Mouse (Mus musculus): ENCODE results near the gene Lhx9.
A peak's percentile ranks its signal among the peaks of the same experiment; 100 is the strongest.

Lhx9 gene

GRCm38 (mm10) chr1:138848511-138849109 is at the start of gene Lhx9:
Lhx9 (minus strand) TSS chr1:138848577.
- no peak for DNase-seq

DNA sequence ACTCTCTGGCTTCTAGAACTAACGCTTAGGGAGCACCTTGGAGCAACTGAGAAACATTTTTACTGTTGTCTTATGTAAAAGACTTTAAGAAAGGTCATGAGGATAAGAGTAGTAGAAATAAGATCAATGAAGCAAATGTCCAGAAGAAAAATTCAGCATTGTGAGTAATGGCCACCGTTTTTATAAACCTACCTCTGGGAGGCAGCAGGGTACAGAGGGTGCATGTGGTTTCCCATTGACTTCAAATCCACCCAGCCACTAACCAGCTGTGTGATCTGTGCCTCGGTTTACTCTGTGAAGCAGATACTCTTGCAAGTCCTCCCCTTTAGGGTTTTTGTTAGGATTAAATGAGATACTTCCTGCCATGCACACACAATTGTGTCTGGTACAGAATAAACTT is 47.7 kb upstream of the Lhx9 start:
- no peak for DNase-seq

DNA sequence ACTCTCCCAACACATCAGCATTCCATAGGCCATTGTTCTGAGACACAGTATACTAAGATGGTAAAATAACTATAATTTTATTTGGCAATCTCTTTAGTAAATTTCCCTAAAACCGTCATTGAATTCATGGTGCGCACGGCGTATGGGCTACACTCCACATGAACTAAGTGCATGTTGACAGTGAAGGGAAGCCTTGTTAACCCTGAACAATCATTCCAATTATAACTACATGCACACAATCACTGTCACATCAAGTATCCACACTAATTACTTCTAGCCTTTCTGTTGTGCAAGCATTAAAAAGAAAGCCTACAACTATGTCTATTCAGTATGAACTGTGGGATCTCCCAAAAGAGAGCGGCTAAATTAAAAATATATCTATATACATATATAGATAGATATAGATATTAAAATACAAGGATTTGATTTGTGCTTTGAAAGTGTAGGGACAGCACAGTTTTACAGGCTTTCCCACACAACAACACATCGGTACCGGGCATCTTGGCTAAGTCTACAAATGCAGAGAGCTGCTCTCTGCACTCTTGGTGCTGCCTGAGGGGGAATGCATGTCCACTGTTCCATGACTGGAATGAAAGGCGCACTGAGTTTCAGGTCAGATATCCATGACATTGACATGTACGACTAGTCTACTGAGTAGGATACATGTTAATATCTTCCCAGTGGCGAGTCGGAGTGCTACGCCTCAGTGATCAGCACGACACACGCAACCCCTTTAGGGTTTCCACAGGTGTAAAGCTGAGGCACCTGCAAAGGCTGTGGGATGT is 29.3 kb upstream of the Lhx9 start:
- DNase-seq: no peak

DNA sequence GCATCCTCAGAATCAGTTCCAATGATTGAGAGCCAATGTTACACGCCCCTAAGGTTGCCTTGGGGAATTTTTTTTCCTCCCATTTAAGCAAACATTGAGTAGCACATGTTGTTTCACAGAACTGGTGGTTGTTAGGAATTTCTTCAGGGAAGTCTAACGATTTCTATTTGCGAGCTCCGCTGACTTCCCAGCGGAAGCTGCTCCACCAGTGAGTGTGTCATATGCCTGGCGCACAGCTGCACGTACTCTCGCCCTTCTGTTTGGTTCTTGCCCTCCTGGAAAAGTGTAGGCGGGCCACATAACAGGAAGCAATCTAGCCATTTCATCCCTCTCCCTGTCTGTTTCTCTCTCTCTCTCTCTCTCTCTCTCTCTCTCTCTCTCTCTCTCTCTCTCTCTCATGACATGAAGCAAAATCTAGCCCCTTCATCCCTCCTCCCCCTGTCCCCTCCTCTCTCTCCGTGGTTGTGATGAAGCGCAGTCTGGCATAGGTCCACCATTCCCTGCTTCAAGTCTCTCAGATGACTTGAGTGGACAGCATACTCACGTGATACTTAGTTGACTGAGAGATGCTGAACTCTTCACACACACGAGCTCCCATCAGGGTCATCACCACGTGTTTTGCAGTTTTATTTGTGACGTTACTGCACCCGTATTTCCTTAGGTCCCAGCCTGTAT is 28.1 kb upstream of the Lhx9 start:
- DNase-seq: peak; percentile 10

DNA sequence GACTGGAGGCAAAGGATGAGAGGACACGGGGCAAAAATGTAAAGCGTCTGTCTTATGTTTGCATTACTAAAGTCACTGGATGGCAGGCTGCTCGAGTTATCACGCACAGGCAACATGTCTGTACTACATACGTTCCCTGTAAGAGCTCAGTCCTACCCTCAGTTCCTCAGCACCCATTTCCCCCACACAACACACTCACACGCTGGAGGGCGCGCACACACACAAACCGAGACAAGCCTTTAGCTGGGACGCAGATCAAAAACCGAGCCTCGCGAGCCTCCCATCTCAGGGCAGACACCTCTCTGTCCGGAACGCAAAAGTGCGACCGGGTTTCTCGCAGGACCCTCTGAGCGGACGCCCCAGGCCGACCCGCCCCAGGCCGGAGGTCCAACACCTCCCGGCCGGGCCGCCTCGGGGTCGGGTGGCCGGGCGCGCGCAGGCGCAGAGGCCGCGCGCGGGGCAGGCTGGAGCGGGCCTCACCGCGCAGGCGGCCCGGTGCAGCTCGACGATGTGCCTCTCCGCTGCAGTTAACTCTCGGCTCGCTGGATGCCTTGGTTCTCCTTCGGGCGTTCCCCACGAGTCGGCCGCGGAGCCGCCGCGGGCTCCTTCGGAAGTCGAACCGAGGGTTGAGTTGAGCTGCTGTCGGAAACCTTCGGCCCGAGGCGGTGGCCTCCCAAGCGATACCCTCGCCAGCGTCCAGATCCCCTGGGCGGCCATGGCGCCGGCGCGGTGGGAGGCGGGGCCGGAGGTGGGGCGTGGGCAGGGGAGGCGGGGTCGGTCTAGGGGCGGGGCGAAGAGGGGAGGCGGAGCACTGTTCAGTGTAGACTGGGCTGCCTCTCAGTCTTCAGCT is 7.9 kb upstream of the Lhx9 start, which contains the start of gene 2310009B15Rik:
TSS of gene 2310009B15Rik (minus strand) at position 752 of the 850 bp plus-strand sequence.
- DNase-seq: peak; percentile 84

GRCm38 (mm10) chr1:138850823-138851222 is 2.4 kb upstream of the Lhx9 start:
- no peak for DNase-seq

GRCm38 (mm10) chr1:138850161-138850539 is 1.8 kb upstream of the Lhx9 start:
- DNase-seq: no peak

- no peak for DNase-seq
Observed at GRCm38 (mm10) chr1:138849531-138850160, 1.3 kb upstream of the Lhx9 start.

- DNase-seq: no peak
Observed at GRCm38 (mm10) chr1:138848026-138848425, 351 bp downstream of the Lhx9 start.

DNA sequence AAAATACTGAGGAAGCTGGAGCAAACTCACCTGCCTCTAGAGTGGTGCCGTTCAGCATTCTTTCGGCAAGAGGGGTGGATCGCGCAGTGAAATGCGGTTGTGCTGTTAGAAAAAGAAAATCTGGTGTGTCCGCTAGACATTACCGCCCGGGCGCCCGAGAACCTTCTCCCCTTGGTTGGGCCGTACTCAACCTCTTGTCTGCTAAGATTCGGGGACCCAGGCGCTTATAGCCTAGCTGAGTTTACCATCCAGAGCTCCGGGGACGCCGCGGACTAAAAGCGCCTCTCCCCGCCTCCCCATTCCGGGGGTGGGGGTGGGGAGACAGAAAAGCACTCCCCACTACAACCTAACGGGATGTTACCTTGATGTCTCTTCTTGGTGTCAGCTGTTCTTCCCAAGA is 1.2 kb downstream of the Lhx9 start:
- no peak for DNase-seq

DNA sequence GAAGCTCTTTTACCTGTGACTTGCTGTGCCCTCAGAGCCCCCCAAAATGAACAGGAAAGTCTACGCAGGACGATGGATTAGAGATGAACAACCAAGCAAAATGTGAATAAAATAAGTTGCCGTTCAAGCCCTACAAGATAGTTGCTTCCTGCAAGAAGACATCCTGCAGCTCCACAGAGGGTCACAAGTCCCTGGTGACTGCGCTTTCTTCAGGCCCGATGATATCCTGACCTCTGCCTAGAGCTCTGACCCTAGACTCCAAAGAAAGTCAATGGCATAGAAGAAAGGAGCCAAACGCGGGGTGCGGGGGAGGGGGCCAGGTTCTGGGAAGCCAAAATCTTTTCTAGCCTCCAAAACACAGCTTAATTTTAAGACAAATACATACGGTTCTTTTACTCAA is 1.8 kb downstream of the Lhx9 start:
- DNase-seq: no peak

DNA sequence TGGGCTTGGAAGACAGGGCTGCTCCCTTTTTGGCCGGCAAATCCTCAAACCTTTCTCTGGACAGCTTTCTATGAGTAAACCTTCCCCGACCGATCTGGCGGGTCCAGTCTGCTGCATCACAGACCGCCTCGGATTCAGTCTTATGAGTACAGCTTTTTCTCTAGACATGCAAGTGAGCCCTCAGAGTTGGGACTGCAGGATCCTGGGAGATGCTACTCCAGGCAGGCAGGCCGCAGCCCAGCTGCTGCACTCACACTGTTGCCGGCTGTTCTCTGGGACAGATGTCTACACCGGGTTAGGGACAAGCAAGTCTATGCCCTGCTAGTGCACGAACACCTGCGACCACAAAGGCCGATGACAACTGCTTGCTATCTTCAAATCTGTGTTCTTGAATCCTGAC is 2.2 kb downstream of the Lhx9 start:
- no peak for DNase-seq

GRCm38 (mm10) chr1:138845481-138845880 is 2.9 kb downstream of the Lhx9 start:
- DNase-seq: no peak

GRCm38 (mm10) chr1:138844166-138844565 is 4.2 kb downstream of the Lhx9 start:
- DNase-seq: no peak

- no peak for DNase-seq
Observed at GRCm38 (mm10) chr1:138843361-138844091, 4.9 kb downstream of the Lhx9 start.

DNA sequence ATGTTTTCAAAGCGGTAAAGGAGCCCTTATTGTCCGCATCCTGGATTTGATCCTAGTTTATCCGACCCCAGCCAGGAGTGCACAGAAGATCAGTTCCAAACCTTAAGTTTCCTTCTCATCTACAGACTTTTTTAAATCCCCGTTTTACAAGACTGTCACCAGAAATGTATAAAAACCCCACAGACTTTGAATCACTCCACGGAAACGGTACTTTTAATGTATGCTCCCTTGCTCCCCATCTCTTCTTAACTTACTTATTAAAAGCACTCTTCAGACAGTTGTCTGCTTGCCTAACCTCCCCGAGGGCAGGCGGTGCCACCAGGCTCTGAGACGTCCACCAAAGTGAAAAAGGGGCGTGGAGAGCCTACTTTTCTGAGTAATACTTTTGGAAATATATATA is 5.6 kb downstream of the Lhx9 start:
- no peak for DNase-seq

DNA sequence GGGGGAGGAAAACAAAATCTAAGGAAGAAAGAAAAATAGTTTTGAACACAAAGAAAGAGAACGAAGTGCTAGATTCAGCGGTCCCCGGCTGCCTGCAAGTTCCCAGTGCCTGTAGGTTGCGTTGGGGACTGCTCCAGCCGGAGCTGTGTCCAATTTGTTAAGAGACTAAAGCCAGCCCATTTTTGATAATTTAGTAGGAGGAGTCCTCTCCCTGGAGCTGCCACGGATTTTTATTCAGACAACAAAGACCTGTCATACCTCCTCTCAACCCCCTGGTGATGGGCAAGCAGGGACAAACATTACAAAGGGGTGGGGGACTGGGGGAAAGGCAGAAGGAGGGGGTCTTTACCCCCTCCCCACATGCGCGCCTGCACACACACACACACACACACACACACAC is 6.1 kb downstream of the Lhx9 start:
- DNase-seq: no peak

DNA sequence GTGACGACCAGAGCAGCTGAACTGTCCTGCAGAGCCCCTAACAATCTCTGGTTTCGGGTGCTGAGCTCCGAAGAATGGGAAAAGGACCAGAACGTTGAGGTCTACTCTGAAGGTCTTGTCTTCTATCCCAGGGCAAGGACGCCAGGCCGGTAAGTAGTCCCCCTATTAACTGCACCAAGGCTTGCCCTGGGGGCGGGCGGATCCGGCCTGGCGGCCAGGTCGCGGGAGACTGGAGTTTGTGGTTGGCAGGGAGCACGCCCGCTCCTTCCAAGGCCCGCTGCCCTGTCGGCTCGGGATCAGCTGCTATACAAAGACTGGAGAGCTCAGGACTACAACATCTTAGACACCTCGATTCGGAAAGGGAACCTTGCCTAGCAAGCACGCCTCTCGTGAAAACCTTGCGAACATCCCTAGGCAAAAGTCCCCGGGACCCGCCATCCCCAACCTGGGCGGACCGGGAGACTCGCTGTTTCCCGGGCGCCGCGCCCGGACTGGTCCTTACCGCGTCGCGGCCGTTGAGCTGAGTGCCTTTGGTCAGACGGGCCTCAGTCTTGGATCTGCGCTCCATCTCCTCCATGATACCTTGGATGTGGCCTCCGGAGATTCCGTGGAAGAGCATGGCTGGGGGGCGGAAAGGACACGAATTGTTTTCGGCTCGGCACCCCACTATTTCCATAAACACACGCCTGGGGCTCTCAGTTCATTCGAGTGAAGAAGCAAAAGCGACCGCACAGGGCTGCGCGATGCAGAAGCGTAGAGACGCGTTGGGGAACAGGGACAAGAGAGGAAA is 6.9 kb downstream of the Lhx9 start:
- peak; percentile 48 for DNase-seq

- no peak for DNase-seq
Observed at GRCm38 (mm10) chr1:138840440-138841305, 7.7 kb downstream of the Lhx9 start.
